Mouse (Mus musculus) erythroblast, embryonic 14.5 days (primary cell): Measurements from ENCODE around the gene Gpc6.

Experiments used
- GATA1 ChIP-seq: IDR thresholded peaks from 2 replicates; pipeline ENCODE4 v1.6.1; 2012; ENCODE audit warnings: low read length, inconsistent platforms, mixed read lengths
- TAL1 ChIP-seq: IDR thresholded peaks from 3 replicates; pipeline ENCODE4 v1.6.1; 2012; ENCODE audit warnings: low read length, inconsistent platforms, mixed read lengths

DNA sequence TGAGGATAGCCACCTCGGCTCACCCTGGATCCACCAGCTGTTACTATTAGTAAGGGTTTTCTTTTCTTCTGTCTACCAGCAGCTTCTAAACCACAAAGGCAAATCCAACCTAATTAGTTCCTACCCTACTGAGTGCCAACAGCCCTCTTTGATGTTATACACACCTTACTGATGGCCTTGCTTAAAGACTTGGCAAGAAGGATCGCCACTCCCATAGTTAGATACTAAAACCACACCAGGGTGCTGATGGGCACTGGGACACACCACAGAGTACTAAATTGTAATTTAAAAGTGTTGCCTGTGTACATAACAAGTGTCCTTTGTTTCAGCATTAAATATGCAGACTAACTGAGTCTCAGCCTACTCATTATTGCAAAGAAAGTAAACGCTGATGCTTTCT is 912.6 kb downstream of the Gpc6 start:
- no peak for TF ChIP-seq GATA1
- no peak for TF ChIP-seq TAL1
